Mouse (Mus musculus): ENCODE measurements around the gene Pdlim4. TPM values are rescaled to one million over a fixed set of nuclear protein-coding genes. Genes with fewer than 3 reads are reported as not detected.

Gene Pdlim4
- polyA plus RNA-seq (2014; fragmentation: Illumina TruSeq; extraction: RNeasy Lipid Tissue Mini Kit (QIAGEN cat#74804); ENCODE audit: low read depth, low replicate concordance) = not detected

DNA sequence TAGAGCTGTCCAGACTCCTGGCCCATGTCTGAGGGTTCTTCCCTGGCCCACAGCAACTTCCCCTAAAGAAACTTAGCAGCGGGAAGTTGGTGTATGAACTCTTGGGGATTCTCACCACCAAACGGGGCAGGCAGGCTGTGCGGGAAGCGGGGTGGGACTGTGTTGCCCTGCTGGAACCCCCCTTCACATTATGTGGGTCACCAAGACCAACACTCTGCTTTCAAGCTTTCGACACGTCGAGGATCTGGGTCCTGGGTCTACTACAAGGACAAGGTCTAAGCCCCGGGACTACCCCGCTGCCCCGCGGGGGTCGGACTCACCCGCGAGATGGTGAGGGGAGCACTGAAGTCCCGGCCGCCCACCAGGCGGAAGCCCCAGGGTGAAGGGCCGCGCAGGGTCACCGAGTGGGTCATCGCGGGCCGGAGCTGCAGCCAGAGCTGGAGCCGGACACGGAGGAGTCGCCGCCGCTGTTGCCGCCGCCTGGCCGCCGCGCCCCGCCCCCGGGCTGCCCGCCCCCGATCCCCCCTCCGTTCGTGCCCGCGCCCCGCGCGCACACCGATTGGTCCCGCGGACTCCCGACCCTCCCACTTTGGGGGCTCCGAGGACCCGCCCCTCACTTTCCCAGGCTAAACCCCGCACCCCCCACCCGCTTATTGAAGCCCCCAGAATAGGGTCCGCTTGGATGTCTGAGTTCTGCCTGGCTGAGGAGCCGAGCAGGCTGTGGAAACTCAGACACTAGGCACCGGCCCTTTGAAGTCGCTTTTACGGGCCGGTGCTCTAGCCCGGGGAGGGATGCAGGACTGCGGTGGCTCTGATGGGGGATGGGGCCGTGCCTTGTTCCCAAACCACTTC is at the start of gene Pdlim4:
Pdlim4 (minus strand) TSS at position 495 of the 852 bp plus-strand sequence.

DNA sequence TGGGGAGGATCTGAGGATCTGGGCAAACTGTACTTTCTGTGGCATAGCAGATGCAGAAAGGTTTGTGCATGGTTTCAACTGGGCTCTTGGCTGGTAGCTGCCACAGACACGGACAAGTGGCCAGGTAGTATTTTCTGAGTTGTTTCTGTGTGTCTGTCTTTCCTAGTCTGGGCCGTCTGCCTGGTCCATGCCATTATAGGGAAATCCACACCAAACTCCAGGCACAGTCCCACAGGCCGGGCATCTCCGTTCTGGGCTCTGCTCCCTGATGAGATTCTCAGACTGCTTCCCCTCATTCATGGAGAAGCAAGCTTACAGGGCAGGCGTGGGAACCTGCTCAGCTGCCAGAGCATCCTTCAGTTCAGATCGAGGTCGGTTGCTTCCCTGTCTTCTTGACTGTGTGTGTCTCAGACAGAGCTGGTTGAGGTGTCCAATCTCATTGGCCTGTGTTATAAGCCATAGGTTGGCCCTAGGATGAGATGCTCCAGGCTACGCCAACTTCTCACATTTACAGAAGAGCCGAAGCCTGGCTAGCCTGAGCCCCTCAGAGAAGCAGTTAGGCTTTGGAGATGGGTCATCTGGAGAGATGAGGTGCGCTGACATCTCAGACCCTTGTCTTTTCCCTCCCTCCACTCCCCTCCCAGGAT is 31.4 kb upstream of the Pdlim4 start, which contains the start of gene P4ha2:
P4ha2 (plus strand) TSS at position 51 of the 647 bp plus-strand sequence.

GRCm38 (mm10) chr11:54028044-54028951 is 40.5 kb downstream of the Pdlim4 start, which contains the start of gene Slc22a4:
TSS of gene Slc22a4 (minus strand) at chr11:54028090.

Other genes starting within 250 kb of the Pdlim4 start
- gene Gm12216, start 209.8 kb downstream of the Pdlim4 start, polyA plus RNA-seq (2014; fragmentation: Illumina TruSeq; extraction: RNeasy Lipid Tissue Mini Kit (QIAGEN cat#74804); ENCODE audit: low read depth, low replicate concordance) = not detected
- 33.5 TPM for gene Slc22a5, start 177.4 kb downstream of the Pdlim4 start, polyA plus RNA-seq (2014; fragmentation: Illumina TruSeq; extraction: RNeasy Lipid Tissue Mini Kit (QIAGEN cat#74804); ENCODE audit: low read depth, low replicate concordance)
- gene Slc22a21, start 88.7 kb downstream of the Pdlim4 start, polyA plus RNA-seq (2014; fragmentation: Illumina TruSeq; extraction: RNeasy Lipid Tissue Mini Kit (QIAGEN cat#74804); ENCODE audit: low read depth, low replicate concordance) = 2.2 TPM
- 3.2 TPM for gene Slc22a4, start 40.9 kb downstream of the Pdlim4 start, polyA plus RNA-seq (2014; fragmentation: Illumina TruSeq; extraction: RNeasy Lipid Tissue Mini Kit (QIAGEN cat#74804); ENCODE audit: low read depth, low replicate concordance)
- gene P4ha2, start 31.1 kb upstream of the Pdlim4 start, polyA plus RNA-seq (2014; fragmentation: Illumina TruSeq; extraction: RNeasy Lipid Tissue Mini Kit (QIAGEN cat#74804); ENCODE audit: low read depth, low replicate concordance) = 4.4 TPM
- gene Csf2, start 180.7 kb upstream of the Pdlim4 start, polyA plus RNA-seq (2014; fragmentation: Illumina TruSeq; extraction: RNeasy Lipid Tissue Mini Kit (QIAGEN cat#74804); ENCODE audit: low read depth, low replicate concordance) = not detected
- not detected for gene Il3, start 198.3 kb upstream of the Pdlim4 start, polyA plus RNA-seq (2014; fragmentation: Illumina TruSeq; extraction: RNeasy Lipid Tissue Mini Kit (QIAGEN cat#74804); ENCODE audit: low read depth, low replicate concordance)
- 6.9 TPM for gene Acsl6, start 234.8 kb upstream of the Pdlim4 start, polyA plus RNA-seq (2014; fragmentation: Illumina TruSeq; extraction: RNeasy Lipid Tissue Mini Kit (QIAGEN cat#74804); ENCODE audit: low read depth, low replicate concordance)

Measured in adrenal gland, adult 10 weeks (tissue).